Mouse (Mus musculus) heart, adult 9 months (tissue): ENCODE measurements at regions not wholly inside any gene's neighbourhood (a gene's known extent, or its start where the extent isn't known, plus 50 kb on each side); places are given as distances from the start of the nearest gene placed in this dataset.
"Not testable (repeated sequence)": the region's sequence is repeated elsewhere in the genome, so short reads cannot be mapped to it uniquely, and the experiment has no call there.

Source experiments
- DNase-seq, 2 experiments: peaks; one replicate each; pipeline ENCODE4 v3.0.0; 2022; ENCODE audit warnings: low spot score in 2 of 2

- DNase-seq: no peak
Measured at GRCm38 (mm10) chr9:113177181-113177917, 530.7 kb downstream of the Pdcd6ip start.

DNA sequence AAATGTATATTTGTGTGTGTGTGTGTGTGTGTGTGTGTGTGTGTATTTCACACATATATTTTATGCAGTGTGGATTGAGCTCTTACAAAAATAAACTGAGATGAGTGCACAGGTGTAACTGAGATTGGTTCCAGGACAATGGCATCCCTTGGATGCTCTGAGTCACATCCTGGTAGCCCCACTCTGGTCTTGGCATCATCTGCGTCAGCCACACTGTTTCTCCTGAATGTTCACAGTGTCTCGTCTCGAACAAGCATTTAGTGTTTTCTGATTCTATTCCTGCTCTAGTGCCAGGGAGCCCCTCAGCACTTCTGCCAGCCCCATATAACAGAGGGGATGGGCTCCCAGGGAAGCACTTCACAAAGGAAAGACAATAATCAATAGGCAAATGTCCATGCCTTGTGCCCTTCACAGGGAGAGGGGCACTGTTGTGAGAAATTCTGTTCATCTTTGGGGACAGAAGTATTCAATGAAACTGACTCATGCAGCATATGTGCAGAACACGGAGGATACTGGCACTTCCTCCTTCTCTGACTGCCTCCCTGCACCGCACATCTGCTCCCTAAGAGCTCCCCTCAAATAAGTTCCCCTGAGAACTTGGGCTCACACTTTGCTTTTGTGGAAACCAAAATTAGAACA lies 536.2 kb downstream of the Pdcd6ip start:
- no peak for DNase-seq

DNA sequence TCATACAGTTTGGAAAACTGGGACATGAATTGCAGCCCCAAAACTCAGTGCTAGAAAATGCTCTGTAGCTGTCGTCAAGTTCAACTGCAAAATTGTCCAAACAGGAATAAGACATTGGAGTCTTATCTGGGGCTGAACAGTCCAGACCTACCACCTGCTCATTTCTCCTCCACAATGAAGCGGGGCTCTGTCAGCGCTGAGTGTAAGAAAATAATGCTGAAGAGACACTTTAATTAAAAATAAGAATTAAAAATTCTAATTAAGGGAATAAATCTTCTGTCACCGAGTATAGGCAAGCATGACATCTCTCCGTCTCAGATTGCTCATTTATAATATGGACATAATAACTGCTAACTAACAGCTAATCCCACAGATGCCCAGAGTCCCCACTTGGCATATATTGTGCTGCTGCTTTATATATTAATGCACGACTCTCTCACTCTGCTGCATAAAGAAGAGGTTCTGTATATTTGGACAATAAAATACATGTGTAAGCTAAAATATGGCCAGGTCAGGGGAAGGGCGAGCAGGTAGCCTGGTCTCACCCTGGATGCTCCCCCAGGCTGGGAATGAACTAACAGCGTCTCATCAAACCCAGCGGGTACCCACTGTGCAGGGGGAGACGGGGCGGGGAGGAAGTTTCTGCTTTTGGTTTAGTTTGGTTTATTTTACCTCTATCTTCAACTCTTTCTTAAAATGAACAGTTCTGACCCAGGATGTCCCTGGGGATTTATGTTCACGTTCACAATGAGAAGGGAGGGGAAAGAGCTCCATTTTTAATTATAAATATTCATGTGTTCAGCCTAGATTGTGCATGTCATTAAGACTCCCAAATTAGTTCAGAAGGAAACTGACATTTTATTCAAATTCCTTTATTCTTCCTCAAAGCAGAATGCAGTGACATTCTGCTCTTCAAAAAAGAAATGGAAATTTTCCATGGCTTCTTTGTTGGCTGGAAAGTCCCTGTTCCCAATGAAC lies 544.9 kb downstream of the Pdcd6ip start:
- no peak for DNase-seq

- no peak for DNase-seq
Measured at GRCm38 (mm10) chr9:113160011-113160410, 548.0 kb downstream of the Pdcd6ip start.

DNA sequence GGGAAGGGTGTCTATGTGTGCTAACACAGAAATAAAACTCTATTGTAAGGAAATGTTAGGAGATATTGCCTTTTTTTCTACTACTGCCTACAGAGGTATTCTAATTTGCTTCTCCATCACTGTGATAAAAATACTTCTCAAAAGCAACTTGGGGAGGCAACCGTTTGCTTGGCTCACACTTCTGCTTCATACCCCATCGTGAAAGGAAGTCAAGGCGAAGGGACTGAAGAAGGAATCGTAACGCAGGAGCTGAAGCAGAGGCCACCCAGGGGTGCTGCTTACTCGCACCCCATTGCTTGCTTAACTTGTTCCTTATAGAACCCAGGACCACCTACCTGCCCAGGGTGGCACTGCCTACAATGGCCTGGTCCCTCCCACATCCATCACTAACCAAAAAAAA lies 550.0 kb downstream of the Pdcd6ip start:
- no peak for DNase-seq

- no peak for DNase-seq
Measured at GRCm38 (mm10) chr9:113157474-113158076, 550.5 kb downstream of the Pdcd6ip start.

DNA sequence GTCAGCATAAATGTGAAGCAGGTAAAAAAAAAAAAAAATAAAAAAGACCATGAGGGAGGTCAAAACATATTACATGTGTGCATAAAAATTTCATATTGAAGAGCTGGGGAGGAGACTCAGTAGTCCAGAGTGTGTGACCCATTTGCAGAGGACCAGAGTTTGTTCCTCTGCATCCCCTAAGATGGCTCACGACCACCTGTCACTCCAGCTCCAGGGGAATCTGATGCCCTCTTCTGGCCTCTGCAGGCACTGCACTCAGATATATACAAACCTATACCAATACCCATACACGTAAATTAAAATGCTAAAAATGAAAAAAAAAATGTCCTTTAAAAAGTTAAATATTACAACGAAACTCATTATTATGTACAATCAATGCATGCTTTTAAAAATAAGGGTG lies 551.4 kb downstream of the Pdcd6ip start:
- no peak for DNase-seq

DNA sequence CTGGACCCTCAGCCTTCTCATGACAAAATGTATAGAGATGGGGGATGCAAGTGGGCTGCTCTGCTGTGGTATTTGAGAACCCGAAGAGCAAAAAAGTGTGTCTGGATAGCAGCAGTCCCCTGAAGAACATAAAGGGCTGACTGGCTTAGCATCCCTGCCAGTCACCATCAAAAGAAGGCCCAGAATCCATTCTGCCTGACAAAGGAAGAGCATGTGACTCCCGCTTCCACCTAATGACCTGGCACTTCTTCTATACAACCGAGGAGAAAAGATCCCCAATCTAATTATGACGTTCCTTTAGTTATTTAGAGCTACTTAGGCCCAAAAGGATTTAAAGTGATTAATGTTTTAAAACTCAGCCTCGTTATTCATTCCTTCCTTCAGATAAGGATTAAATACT lies 559.0 kb downstream of the Pdcd6ip start:
- no peak for DNase-seq

- DNase-seq: no peak
Measured at GRCm38 (mm10) chr9:113146571-113146970, 561.5 kb downstream of the Pdcd6ip start.

DNA sequence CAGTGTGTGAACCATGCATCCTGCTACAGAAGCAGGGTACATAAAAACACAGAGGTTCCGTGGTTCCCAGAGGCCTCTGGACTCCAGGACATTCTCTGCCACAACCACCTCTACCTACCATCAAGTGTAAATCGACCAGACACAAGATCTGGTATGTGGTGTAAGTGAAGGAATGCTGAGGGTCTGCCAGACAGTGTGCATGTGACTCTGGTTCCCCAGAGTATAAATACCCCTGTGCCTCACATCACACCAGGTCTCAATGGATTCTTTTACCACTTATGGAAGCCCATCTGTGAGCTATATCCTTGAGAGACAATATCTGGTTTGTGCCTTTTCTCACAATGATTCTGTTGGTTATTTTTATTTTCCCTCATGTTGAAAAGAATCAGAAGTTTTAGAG lies 563.0 kb downstream of the Pdcd6ip start:
- DNase-seq: no peak

GRCm38 (mm10) chr9:113134611-113135010 lies 573.4 kb downstream of the Pdcd6ip start:
- no peak for DNase-seq

- no peak for DNase-seq
Measured at GRCm38 (mm10) chr9:113123004-113123692, 584.9 kb downstream of the Pdcd6ip start.

- no peak for DNase-seq
Measured at GRCm38 (mm10) chr9:113122253-113122749, 585.8 kb downstream of the Pdcd6ip start.

GRCm38 (mm10) chr9:113120385-113120784 lies 587.7 kb downstream of the Pdcd6ip start:
- no peak for DNase-seq

- no peak for DNase-seq
Measured at GRCm38 (mm10) chr9:113119721-113120120, 588.3 kb downstream of the Pdcd6ip start.

DNA sequence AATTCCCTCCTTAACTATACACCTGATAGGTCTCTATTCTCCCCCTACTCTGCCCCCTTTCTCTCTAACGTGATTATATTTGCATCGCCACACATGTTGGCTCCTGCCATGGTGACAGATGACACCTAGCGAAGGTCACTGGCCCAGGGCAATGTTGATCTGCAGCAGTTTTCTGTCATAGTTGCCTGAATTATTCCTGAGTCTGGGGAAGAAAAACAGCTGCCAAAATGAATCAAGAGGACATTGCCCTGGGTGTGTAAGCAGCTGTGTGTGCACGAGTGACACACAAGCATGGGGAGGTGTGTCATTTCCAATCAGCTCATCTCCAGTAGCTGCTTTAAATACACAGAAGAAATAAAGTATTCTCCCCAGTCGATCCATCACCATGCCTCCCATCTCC lies 592.5 kb downstream of the Pdcd6ip start:
- DNase-seq: no peak

DNA sequence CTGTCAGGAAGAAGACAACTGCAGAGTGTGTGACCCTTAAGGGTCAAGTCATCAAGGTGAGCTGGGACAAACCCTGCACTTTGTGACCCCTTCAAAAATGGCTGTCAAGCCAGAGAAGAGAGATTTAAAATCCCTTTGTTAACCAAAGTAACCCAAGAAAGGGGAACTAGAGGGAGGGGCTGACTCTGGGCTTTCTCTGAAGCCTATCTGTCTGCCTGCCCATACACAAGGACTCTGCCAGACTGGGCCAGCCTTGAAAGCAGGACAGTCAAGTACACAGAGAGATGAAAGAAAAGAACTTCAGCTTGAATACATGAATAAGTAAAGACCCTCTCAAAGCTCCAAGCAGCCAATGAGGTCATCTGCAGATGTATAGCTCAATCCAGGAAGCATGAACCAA lies 595.3 kb downstream of the Pdcd6ip start:
- DNase-seq: no peak

DNA sequence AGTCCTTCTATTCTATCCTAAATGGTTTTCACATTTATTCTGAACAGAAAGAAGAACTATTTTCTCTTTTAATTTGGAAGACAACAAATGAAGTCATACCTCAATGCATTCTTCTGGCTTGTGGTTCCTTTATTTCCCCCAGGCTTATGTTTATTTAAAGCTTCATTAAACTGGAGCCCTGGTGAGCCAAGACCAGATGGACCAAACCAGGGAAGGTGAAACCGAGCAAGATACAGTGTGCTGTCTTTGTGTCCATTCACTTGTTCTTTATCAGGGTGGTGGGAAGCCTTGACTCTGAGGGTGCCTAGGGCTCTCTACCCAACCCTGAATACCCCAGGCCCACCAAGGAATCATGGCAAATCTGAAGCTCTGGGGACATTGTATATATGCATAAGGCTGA lies 606.3 kb downstream of the Pdcd6ip start:
- DNase-seq: no peak

- DNase-seq: no peak
Measured at GRCm38 (mm10) chr9:113100641-113101040, 607.4 kb downstream of the Pdcd6ip start.

- DNase-seq: not testable (repeated sequence)
Measured at GRCm38 (mm10) chr9:113095421-113095820, 612.6 kb downstream of the Pdcd6ip start.

DNA sequence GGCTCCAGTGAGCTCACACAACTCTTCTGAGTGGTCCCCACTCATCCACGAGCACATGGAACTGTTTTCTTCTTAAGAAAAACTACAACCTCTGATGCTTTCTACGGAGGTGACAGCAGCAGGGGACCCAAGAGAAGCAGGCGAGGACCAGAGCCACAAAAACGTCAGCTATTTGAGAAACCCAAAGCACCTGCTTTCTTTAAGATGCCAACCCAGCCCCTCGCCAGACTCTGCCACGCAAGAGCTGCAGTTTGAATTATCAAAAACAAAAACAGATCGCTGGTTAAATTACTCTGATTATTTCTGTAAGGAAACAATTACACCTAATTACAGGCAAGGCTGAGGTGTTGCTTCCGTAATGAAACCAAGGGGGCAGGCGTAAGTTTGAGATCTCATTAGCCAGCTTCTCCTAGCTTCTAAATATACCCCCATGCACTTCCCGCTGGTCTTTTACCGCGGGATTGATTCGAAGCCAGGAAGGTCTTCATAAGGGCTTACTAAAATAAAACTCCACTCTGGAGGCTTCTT lies 614.1 kb downstream of the Pdcd6ip start:
- no peak for DNase-seq
